Mouse (Mus musculus) neutrophil, adult 5-6 weeks (primary cell): ENCODE results near the gene Pef1. TPM values are rescaled to one million over a fixed set of nuclear protein-coding genes. Genes with fewer than 3 reads are reported as not detected.

Source experiments
- ATAC-seq: fragments of 151-379, 151-347 bp; 2 replicates; pipeline ENCODE4 v1.8.0; 2017; ENCODE audit warnings: mild to moderate bottlenecking, moderate TSS enrichment; ENCODE audit not compliant: insufficient number of reproducible peaks, poor library complexity, low FRiP score, severe bottlenecking; ENCODE audit errors: extremely low read depth
- total RNA-seq: library from RNA; stranded (forward); fragments of 200-1000 nt; gene quantifications from 2 replicates; pipeline ENCODE4 v1.2.3, GENCODE M21; 2017

Pef1 gene
- total RNA-seq, 1 experiment from 2014 or later, result 22.7 TPM

DNA sequence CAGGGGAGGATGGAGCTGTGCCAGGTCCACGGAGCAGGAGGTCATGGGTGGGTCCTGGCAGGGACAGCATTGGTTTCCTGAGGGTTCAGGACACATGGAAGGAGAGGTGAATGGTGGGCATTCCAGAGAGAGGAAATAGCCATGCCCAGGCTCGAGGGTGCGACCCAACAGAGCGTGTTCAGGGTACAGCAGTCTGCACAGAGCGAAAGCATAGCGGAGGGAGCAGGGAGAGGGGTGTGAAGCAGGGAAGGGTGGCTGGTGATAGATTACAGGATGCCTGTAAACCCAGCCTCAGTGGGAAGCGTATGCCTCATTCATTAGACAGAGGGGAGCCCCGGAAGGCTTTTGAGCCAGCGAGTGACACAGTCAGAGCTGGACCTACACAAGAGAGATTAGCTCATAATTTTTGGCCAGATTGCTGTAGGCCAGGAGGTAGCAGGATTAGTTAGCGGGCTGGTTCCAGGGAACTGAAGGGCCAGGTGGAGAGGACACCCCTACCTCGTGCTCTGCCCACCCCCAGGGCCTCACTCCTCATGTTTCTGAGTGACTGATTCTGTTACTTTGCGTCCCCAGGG, 17.0 kb upstream of the Pef1 start:
- ATAC-seq, result no peak

DNA sequence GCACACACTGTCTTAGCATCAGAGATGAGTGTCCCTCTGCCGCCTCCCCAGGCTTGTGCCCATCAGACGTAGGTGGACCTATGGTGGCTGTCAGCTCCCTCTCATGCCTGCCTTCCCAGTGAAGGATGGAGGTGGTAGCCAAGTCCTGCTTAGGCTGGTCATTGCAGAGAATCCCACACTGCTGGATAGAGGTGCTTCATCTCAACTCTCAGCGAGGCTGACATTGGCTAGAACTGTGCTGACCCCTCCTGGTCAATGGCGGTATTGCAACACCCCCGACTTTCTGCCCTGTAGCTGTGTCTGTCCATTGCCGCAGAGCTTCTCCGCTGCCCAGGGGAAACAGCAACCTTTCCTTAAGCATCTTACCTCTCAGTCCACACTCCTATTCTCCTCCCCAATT, 15.1 kb upstream of the Pef1 start:
- ATAC-seq, result peak; percentile 62

DNA sequence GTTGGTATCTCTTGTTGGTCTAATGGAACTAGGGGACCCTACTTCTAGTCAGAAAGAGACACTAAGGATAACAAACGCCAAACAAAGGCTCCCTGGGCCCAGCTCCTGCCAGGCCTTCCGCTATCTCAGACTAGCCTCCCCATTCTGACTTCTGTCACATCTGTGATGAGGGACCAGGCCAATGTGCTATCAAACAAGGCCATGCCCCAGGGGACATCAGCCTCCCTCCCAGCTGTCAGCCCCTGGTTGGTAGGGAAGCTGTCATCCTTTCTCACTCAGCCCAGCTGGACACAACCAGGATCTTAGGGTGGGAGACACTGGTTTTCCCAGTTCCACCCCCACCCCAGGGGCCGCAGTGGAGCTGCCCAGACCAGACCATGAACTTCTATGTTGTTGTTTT, 7.2 kb upstream of the Pef1 start:
- no peak for ATAC-seq

DNA sequence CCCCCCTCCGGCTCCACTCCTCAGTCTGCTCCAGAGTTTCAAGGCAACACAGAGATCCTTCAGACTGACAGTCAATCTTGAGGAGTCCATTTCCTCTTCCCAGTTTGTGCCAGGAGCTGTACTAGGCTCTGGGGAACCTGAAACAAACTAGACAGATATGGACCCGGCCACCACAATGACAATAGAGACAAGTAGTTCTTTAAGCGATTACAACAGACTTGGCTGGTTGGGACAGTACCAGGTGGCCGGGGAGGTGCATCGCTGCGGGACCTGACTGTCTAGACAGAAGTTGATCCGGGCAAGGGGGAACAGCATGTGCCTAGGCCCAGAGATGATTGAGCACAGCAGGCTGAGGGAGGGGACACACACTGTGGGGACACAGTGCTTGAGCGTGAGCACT, 1.2 kb upstream of the Pef1 start:
- ATAC-seq, result no peak

DNA sequence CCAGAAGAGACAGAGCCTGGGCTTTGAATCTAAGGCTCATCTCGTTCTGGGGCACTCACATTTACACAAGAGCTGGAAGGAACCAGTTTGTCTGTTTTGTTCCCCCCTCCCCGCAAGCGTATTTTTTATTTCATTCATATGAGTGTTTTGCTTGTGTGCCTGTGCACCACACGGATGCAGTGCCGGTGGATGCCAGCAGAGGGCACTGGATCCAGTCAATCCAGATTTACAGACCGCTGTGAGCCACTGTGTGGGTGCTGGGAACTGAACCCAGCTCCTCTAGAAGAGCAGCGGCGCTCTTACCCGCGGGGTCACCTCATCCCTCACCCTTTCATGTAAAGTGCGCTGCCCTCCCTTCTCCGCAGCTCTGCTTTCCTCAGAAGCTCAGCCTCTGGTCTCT, 1.3 kb downstream of the Pef1 start:
- ATAC-seq, result no peak

DNA sequence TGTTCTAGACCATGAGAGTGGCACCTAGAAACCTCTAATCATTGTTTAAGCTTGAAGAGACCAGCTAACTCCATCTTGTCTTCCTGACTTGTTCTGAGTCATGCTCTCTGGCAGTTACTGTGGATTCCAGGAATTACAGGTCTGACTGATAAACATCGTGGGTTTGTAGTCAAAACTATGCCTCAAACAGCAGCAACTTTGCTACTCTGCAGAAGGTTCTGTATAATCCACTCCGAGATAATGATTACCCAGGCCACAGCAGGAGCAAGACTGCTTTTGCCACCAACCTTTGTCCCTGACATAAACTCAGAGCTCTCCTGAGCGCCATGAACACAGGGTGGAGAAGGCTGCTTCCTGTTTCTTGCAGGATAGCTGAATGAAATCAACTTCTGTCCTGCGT, 2.2 kb downstream of the Pef1 start:
- no peak for ATAC-seq

DNA sequence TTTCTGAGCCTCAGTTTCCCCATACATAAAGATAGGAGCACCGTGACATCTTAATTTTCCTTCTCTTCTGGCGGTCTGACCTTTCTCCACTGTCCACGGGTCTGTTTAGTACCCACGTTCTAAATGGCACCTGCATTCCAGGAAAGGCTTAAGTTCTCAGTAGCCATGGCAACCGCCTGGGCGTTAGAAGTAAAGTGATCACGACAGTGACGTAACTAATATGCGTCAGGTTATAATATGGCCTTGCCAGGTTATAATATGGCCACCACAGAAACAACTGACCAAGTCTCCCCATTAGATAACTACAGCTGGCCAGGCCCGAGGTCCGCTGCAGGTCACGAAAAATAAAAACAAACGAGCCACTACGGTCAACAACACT, 4.7 kb downstream of the Pef1 start:
- peak; percentile 63 for ATAC-seq

DNA sequence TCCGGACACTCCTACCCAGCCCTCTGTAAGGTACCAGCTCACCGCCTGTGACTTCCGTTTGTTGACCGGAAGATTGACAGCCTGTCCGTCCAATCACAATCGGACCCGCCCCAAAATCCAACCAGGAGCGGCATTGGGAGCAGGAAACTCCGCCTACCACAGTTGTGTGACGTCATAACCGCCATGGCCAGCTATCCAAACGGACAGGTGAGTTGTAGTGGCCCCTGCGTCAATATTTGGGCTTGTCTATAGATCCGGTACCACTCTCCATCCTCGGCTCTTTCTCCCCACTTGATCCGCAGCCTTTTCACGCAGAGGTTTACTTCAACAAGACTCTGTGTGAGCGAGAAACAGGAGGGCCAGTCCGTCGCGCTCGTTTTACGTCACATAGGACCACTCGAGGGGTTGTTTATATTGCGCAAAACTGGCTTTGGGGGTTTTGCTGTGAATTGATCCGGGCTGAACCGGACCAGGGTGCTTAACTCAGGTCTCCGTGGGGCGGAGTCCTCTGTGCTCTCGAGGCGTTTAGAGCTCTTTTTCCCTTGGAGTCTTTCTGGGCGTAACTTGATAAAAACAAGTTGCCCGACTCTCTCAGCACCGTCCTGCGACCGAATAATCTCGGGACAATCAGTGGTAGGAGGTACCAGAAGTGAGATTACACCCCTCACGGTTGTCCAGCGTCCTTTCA, 5.2 kb downstream of the Pef1 start:
- peak; percentile 96 for ATAC-seq

DNA sequence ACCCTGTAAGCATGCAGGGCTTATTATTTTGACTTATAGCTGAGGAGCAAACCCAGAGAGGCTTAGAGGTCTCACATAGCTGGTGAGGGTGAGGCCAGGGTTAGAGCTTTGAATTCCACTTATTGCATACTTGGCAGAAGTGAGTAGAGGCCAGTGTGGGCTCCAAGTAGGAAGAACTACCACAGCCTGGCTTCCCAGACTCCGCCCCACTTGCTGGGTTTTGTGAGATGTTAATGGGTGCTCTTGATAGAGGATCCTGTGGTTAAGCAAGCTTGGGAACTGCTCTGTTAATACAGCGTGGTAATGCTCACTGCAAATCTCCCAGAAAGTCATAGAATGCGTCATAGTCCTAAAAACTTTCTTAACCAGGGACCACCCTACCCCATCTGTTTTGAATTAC, 6.6 kb downstream of the Pef1 start:
- ATAC-seq, result no peak

DNA sequence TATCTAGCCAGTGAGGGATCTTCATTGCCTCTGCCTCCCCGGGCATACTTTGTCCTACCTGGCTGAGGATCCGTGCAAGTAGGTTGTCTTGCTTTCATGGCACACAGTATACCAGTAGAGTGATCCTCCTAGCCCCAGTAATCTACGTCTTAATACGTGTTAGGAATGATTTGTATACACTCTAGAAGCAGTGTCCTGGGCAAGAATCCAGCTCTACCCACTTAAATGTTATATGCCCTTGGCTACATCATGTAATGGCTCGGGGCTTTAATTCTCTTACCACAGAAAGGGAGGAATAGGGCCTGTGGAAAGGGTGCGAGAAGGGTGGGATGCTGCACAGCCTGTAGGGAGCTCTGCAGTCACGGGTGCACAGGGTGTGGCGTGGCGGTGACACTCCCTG, 7.3 kb downstream of the Pef1 start:
- ATAC-seq, result no peak

DNA sequence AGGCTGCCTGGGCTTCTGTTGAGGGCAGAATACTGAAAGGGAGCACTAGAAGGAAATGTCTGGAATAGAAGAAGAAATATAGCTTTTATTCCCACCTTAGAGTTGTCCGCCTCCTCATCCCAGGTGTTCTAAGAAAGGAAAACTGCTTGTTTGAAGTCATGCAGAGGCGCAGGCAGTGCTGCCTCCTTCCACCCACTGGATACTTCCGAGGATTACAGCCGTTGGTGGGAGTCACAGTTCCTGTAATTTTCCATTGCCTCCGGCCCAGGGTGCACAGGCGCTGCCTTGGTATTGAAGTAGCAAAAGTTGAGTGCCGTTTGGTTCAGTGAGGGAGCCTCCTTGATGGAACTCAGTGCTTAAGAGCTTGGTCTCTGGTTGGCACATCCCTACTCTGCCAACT, 7.7 kb downstream of the Pef1 start:
- ATAC-seq, result no peak

DNA sequence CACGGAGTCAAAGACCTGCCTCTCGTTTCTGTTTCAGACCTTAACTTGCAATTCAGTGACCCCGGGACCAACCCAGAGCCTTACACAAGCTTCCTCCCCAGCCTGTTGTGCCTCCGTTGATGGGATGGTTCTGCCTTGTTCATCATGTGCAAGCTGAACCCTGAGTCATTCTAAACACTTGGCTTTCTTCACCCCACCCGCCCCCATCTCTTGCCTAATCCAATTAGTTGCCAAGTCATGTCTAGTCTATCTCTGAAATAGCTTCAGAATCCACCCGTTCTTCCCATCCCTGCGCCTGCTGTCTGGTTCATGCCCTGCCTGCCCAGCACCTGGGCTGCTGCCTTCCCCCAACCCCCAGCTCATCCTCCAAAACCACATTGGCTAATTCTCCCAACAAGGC, 9.9 kb downstream of the Pef1 start:
- peak; percentile 38 for ATAC-seq

DNA sequence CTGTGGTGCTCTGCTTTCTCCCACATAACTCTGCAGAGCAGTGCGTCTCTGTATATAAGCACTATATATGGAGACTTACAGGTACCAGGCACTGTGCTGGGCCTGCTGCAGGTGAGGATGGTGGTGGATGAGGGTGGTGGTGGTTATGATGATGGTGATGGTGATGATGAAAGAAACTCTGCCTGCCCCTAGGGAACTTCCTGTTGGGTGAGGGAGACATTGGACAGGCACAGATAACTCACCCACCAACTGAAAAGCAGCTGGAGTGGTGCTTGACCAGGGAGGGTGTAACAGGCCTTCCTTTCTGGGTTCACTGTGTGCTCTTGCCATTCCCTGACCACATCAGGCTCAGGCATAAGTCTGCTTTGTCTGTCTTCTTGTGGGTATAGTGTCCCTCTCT, 10.4 kb downstream of the Pef1 start:
- ATAC-seq, result peak; percentile 38

DNA sequence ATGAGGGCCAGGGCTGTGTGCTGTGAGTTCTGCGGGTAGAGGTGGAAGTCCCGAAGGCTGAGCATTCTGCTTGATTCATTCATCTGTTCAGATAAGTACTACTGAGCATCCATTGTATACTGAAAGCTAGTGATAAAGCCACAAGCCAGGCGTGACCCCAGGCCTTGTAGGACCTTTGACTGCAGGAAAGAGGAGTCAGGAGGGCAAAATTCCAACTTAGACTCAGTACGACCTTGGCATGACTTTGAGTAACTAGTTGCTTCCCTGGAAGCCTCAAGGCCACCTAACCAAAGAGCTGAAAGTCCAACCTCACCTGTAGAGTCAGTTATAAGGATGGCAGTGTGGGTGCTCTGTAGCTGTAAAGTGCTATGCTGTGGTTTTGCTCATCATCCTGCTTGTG, 18.4 kb downstream of the Pef1 start:
- ATAC-seq, result no peak

DNA sequence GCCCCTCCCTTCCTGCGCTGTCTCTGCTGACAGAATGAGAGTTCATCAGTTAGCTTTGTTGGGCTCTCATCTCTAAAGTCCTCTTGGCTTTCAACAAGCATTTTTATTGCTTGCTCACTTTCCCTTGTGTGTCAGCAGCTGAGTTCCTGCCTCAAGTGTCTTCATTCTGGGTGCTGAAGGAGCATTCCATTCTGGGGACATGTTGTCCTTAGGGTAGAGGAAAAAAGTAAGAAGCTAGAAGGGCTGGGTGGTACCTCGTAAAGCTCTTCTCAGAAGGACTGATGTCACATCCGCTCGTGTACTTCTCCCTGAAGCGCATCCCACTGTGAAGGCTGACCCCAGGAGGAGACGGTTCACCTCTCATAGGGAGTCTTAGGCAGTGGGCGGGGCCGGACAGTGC, 19.2 kb downstream of the Pef1 start:
- ATAC-seq, result no peak

DNA sequence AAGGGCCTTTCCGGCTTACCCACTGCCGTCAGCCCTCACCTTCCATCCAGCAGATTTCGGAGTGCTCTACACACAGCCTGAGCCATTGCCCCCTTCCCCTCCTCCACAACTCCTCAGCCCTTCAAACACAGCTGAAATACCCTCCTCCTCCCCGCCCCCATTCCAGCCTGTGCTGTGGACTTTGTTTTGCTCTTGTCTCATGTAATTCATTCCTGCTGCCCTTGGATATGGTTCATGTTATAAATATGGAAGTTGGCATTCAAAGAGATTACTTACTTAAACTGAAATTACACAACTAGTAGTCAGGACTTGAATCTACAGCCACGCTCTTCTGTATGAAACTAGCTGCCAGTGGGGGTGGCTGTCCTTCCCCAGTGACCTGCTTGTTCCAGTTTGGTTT, 20.7 kb downstream of the Pef1 start:
- no peak for ATAC-seq

DNA sequence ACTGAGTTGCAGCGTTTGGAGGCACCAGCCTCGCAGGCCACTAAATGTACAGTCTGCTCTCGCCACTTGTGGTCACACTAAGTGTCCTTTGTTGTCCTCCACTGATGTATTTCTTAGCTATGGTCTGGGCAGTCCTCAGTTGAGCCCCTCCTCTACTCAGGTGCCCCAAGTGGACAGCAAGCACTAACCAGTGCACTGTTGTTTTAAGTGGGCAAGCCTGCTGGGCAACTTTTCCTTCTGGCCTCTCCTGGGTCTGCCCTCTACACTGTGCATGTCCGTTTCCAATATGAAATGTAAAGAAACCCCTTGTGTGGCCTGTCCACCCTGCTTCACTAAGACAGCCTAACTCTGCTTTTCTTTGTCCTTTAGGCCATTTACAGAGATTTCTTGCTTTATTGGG, 21.8 kb downstream of the Pef1 start:
- no peak for ATAC-seq

DNA sequence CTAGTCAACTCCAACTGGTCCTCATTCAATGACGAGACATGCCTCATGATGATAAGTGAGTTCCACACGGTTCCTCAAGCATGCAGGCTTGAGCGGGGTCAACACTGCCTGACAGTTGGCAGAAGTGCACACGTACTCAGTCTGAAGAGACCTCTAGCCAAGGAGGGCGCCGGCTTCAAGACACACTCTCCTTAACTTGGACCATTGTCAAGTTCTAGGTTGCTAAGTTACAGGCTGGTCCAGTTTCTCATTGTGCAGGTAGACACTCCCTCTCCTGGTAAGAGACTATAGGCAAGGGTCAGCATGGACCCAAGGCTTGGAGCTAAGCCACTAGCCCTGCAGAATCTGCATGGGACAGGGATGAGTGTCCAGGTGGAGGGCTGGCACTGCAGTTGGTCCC, 22.8 kb downstream of the Pef1 start:
- no peak for ATAC-seq

DNA sequence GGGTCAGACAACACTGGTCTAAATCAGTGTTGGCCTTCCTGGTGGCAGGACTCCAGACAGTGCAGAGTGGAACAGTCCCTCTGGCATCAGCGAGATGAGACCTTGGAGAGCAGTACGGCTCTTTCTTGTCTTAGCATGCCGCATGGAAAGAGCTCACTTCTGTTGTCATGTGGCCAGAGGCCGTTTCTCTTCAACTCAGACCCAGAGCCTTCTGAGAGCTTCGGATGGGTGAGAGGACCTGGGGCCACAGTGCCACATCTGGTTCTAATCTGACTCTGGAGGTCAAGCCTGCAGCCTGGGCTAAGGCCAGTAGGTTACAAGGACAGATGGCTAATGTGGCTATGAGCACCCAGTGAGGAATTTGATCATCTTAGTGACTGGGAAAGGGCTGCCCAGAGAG, 23.6 kb downstream of the Pef1 start:
- ATAC-seq, result no peak

DNA sequence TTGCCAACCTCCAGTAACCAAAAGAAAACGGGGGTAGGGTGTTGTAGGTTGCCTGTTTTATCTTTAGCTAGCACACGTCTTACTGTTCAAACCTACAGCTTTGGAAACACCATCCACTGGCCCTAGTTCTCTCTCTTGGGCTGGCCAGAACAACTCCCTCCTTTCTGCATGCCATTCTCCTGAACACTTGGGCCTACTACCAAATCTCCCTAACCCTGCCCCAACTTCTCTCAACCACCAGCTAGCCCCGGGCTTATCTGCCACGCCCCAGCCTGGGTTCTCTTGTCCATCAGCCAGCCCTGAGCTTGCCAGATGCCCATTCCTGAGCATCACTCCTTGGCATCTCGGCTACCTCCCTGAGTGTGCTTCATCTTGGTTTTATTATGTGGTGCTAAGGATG, 26.5 kb downstream of the Pef1 start:
- ATAC-seq, result no peak

DNA sequence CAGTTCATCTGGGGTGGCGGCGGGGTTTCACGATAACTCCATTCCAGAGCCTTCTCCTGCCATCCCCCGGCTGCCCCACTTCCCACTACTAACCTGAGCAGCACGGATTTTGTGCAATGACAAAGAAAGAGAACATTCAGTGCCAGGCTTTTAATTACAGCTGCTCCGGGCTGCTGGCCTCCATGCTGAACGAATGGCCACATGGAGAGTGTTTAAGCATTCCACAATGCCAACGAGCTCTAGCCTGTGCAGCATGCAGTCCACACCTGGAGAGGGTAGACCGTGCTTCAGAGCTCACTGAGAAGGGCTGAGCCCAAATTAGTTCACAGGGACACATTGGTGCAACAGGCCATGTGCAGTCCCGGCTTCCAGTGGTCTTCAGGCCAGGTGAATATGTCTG, 27.7 kb downstream of the Pef1 start:
- no peak for ATAC-seq
